Mouse (Mus musculus): ENCODE data around the gene Oscp1.
A peak's percentile ranks its signal among the peaks of the same experiment; 100 is the strongest.

Gene Oscp1

GRCm38 (mm10) chr4:126058134-126058996, at the start of gene Oscp1:
Gene Oscp1 (plus strand): TSS chr4:126058565.
- peak; percentile 81 for DNase-seq (ENCODE audit: low spot score)

GRCm38 (mm10) chr4:126017676-126018332, 40.6 kb upstream of the Oscp1 start:
- no peak for DNase-seq (ENCODE audit: low spot score)

DNA sequence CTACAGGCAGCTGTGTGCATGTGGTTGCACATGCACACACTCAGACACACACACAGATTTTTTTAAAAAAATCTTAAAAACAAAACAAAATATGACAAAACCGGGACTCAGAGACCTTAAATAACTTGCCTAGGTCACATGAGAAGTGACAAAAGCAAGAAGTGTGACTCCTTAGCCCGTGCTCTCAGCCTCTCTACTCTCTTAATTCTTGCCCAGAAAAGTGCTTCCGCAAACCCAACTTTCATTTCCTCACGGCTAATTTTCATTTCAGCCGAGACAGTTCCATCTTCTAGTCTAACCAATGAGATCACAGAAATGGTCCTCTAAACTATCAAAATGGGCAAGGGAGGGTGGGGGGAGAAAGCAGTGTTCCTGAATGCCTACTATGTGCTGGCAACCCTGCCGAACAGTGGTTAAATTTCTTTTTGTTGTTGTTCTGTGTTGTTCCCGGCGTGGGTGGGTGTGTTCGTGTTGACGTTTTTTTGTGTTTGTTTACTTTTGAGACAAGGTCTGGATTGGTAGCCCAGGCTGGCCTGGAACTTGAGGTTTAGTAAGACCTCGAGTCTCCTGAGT, 39.3 kb upstream of the Oscp1 start:
- DNase-seq (ENCODE audit: low spot score), result no peak

GRCm38 (mm10) chr4:126024303-126024900, 34.0 kb upstream of the Oscp1 start, which contains the start of gene Csf3r:
Gene Csf3r (plus strand): TSS chr4:126024550.
- DNase-seq (ENCODE audit: low spot score), result no peak

DNA sequence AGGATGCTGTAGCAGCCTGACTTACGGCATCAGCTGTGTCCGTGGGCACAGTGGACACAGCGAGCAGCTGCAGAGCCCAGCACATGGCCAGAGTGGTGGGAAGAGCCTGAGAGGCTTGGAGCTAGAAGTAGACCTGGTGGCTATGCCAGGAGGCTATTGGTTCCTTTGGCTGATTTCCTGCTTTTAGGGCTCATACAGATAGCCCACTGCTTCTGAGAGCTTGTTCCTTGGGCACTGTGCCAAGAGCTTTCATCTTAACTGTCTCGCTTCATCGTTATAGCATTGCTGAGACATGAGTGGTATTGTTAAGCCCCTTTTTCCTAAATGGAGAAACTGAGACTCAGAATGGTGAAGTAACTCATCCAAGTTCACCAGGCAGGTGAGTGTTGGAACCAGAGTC, 32.6 kb upstream of the Oscp1 start:
- DNase-seq (ENCODE audit: low spot score), result no peak

GRCm38 (mm10) chr4:126027980-126028379, 30.4 kb upstream of the Oscp1 start:
- DNase-seq (ENCODE audit: low spot score), result no peak

DNA sequence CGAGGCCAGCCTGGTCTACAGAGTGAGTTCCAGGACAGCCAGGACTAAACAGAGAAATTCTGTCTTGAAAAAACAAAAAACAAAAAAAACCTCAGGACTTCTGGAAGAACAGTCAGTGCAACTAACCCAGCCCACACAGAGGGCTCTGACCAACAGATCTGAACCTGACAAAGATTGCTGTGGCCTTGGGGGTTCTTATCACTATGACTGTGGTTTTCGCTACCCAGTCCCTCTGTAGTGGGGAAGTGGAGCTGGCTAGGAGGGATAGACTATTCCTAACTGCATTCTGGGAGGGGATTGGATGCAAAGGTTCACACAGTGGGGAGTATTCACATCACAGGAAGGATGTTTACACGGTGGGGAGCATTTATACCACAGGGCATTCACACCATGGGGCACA, 29.3 kb upstream of the Oscp1 start:
- DNase-seq (ENCODE audit: low spot score), result no peak

- no peak for DNase-seq (ENCODE audit: low spot score)
Observed at GRCm38 (mm10) chr4:126030705-126031104, 27.7 kb upstream of the Oscp1 start.

DNA sequence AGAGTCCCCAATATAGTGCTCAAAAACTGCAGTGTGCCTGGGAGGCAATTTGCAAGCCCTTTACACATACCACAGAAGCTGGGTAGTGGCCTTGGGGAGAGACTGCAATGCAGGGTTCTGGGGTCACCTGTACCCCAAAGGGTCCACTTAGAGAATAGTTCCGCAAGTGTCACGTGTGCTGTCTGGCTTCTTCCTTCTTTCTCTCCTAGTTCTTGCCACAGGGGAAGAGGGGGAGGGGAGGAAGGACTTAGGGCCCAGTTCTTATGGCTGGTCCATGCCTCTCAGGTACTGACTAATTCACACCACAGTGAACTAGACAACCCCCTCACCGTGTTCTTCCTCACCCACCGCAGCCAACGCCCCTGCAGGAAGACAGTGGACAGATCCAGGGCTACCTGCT, 23.0 kb upstream of the Oscp1 start:
- no peak for DNase-seq (ENCODE audit: low spot score)

DNA sequence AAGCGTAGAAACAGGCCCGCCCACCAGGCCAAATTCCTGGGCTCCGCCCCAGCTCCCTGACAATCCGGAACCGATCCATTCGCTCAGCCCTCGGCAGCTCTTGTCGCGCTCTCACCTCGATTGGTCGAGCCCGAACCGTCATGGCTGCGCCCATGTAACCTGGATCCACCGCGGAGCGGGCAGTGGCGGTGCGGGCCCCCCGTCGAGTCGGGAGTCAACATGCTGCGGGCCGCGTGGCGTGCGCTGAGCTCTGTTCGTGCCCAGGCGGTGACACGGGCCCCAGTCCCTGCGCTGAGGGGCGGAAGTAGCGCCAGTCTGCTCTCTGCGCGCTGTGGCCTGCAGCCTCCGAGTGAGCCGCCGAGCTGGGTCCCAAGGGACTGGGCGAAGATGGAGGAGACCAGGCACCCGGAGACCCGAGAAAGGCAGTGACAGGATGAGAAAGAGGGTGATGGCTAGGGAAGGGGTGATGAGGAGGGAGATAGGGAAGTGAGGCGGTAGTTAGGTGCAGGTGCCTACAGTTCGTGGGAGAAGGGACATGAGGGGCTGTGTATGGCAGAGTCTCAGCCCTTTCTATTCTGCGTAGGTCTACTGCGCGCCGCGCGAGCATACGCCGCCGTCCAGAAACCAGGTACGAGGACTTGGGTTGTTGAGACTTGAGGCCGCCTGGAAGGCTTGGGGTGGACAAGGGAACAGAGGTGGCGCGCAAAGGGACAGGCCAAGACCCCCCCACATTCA, 11.3 kb upstream of the Oscp1 start, which contains the start of gene Mrps15:
Gene Mrps15 (plus strand): TSS at position 75 of the 735 bp plus-strand sequence.
- peak; percentile 75 for DNase-seq (ENCODE audit: low spot score)

DNA sequence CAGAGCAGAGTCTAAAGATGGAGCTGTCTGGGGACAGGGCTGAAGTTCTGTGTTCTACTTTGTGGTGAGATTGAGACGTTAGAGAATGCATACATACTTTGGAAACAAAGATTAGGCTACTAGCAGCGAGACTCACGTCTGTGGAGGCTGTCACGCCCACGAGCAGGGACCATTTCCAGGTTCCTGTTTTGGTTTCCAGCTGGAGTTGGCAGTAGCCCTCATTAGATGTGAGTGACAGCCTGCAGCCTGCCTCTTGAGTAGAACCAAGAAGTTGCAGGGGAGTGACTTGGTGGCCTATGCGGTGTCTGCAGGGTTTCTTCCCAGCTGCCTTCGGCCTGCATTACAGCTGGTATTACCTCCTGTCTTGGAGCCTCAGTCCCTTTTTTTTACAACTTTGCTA, 6.7 kb upstream of the Oscp1 start:
- no peak for DNase-seq (ENCODE audit: low spot score)

- DNase-seq (ENCODE audit: low spot score), result no peak
Observed at GRCm38 (mm10) chr4:126057207-126058133, 895 bp upstream of the Oscp1 start.

DNA sequence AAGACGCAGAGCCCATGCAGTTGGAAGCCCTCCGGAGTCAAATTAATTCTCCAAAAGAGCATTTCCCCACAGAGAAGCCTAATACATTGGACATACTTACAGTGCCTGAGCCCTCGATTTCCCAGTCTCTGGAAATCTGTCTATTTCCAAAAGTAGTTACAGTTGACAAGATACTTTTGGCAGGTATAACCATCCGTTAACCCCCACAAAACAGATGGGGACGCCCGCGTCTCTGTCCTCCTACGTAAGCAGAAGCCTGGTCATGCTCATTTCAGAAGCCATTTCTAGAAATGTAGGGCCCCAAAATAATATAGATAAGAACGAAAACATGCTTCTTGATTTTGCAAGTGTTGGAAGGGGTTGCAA, 615 bp downstream of the Oscp1 start:
- DNase-seq (ENCODE audit: low spot score), result no peak

- DNase-seq (ENCODE audit: low spot score), result no peak
Observed at GRCm38 (mm10) chr4:126062856-126063255, 4.5 kb downstream of the Oscp1 start.

GRCm38 (mm10) chr4:126065241-126065640, 6.9 kb downstream of the Oscp1 start:
- DNase-seq (ENCODE audit: low spot score), result no peak

DNA sequence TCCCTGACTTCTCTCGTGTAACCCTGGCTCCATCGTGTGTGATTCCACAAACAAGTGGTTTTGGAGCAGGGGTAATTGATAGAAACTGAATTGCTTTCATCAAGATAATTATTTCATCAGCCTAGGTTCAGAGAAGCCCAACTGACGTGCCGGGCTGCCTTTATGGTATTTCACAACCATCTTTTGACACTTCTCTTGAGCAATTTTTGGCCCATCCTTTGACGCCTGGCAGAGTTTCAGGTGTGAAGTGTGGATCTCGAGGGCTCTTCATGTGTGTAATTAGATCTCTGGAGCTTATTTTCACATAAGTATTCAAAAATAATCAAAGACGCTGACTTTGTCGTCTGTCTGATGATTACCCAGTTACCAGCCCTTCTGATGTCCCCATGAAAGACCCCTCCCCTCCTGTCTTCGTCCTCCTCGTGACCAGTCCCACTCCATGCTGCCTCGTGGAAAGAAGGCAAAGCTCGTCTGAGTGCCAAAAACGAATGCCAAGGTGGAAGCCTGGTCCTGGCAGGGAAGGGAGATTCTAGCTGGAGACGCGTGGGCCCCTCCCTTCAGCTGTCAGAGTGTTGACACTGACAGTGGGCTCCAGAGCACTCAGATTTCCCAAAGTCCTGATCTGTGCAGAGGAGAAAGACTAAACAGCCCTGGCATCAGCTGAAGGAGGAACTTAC, 9.2 kb downstream of the Oscp1 start:
- DNase-seq (ENCODE audit: low spot score), result no peak

GRCm38 (mm10) chr4:126068842-126069241, 10.5 kb downstream of the Oscp1 start:
- DNase-seq (ENCODE audit: low spot score), result no peak

DNA sequence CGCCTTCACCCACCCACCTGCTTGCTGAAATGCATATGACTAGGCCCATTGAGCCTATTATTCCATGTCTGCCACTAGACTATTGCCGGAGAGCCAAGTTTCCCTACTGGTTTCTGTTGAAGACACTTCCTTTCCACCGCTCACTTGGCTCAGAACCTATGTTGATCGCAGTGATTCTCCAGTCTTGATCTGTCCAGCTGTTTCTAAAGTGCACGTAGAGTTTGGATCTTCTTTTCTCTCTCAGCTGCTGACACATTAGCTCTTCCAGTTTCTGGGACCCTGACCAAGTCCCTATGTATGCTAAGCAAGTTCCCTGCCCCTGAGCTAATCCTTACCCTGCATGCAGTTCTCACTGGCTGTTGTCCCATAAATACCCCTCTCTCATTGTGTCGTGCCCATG, 19.5 kb downstream of the Oscp1 start:
- DNase-seq (ENCODE audit: low spot score), result no peak

DNA sequence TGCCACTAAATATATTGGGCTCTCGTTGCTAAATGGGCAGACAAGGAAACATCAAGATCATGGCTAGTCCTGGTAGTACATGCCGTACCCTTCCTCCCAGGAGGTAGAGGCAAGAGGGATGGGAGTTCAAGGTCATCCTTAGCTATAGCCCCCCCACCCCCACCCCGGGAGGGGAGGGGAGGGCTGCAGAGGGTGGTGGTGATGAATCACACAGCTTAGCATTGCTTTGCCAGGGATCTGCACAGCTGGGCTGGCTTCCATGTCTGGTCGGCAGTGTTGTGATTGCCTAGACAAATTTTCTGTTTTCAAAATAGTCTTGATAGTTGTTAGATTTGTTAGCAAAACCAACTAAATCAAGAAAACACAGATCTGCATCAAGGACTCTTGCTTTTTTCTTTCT, 20.9 kb downstream of the Oscp1 start:
- DNase-seq (ENCODE audit: low spot score), result no peak

- DNase-seq (ENCODE audit: low spot score), result no peak
Observed at GRCm38 (mm10) chr4:126081601-126082000, 23.2 kb downstream of the Oscp1 start.

Data from urinary bladder, postnatal 25 days (tissue).